Mouse (Mus musculus): ENCODE results near the gene Serpina3f.
"Not testable (repeated sequence)": the region's sequence is repeated elsewhere in the genome, so short reads cannot be mapped to it uniquely, and the experiment has no call there.

Gene Serpina3f

DNA sequence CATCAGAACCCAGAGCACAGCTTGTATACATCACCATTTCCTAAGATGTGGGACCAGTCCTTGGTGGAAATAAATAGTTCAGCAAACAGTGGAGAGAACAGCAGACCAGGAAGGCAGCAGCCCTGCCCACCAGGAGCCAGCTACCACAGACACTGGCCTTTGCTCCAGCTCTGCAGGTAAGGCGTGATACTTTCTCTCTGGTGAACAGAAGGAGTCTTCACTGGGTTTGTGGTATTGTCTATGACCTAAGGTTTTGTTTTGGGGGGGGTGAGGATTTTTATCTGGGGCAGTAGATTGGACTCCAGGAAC is at the start of gene Serpina3f:
Gene Serpina3f (plus strand): TSS at position 100 of the 309 bp plus-strand sequence.
- DNase-seq (ENCODE audit: low spot score) = no peak

DNA sequence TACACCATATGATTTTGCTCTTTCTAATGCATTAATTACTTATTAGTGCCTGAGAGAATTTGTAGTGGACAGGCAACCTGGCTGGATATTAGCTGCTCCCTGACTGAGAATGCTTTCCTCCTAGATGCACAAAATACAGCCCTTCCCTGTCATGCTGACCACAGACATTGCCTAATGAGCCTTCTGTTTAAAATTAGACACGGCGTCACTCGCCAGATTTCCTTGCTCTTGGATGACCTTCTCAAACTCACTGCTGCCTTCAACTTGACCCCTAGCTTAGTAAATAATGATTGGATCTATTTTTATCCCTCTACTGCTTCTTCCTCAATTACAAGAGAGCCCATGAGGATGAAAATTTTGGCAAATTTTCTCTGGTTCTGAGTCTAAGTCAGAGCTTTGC is 39.6 kb upstream of the Serpina3f start:
- no peak for DNase-seq (ENCODE audit: low spot score)

DNA sequence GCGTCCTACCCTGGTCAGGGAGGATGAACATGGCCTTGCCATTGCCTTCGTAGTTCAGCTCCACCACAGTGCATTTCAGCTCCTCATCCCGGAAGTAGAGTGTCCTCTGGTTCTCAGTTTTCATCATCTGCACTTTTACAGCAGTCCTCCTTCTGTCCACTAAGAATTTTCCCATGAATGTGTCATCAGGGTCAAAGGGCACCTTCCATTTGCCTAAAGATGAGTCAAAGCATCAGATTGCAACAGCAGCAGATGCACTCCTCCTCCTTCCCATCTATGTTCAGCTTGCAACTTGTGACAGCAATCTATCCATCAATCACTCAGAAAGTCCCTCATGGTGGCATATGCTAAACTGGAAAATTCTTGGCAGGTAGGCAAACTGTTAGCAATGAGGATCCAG is 38.7 kb upstream of the Serpina3f start:
- no peak for DNase-seq (ENCODE audit: low spot score)

DNA sequence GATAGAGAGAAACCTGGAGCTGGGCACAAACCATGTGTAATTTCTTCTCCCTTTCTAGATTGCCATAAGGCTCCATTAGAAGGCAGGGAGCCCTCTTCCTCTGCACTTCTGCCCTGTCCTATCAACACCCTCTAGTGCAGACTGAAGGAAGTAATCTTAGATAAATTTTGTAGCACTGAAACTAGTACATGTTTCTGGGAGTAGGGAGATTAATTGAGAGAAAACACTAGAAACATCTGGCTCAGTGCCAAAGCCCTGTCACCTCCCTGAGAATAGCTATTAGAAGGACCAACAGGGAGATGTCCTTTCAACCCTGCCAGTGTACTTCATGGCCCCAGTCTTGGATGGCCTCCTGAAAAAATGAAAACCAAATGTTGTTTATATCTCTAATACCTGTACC is 35.8 kb upstream of the Serpina3f start:
- DNase-seq (ENCODE audit: low spot score) = no peak

DNA sequence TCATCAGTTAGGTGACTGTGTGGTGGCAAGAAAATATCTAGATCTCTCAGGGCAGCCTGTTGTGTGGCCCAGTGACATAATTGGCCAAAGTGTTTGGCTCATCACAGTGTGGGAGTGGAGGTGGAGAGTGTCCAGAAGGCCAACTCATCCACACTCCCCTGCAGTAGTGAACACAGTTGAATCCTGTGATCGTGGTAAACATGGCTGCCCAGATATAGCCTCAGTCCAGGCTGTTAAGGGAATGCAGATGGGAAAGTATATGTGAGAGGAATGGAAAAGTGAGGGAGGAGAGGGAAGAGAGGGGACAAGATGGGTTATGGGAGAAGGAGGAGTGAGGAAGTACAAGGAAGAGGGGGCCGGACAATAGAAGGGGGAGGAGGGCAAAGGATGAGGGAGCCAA is 35.4 kb upstream of the Serpina3f start:
- DNase-seq (ENCODE audit: low spot score) = no peak

DNA sequence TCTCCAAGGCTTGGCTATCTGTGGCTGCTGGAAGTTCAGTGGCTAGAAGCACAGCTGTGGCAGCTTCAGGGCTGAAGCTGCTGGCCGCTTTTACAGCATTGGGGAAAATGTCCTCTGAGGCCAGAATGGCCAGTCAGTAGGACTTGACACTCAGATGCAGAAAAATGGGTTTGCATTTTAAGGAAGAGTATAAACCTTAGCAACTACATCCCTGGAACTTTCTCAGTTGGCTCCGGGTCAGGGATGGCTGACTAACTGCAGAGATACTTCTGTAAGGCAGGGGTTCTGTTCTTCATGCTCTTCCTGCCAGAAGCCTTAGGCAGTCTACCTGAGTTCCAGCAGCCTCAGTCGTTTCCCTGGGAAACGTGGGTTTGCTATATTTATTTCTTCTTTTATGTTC is 29.3 kb upstream of the Serpina3f start:
- no peak for DNase-seq (ENCODE audit: low spot score)

DNA sequence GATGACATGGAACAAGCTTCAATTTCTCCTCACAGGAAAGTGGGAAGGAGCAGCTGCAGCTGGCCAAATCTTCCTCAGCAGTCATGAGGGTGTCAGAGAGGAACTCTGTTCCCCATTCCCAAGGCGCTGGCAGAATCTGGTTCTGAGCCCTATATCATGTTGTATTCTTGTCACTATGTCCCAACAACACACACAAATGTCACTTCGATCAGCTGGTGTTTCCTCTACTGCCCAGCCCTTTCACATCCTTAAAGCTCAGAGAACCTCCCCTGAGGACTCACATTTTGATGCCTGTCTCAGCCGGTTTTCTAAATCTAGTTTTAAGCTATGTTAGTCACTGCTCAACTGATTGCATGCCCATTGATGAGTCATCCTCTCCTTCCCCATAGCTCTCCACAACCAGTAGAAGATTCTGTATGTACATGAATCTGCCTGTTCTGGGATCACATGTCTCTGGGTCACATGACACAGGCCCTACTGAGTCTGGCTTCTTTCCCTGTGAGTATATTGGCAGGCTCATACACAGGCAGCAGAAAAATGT is 28.2 kb upstream of the Serpina3f start:
- no peak for DNase-seq (ENCODE audit: low spot score)

DNA sequence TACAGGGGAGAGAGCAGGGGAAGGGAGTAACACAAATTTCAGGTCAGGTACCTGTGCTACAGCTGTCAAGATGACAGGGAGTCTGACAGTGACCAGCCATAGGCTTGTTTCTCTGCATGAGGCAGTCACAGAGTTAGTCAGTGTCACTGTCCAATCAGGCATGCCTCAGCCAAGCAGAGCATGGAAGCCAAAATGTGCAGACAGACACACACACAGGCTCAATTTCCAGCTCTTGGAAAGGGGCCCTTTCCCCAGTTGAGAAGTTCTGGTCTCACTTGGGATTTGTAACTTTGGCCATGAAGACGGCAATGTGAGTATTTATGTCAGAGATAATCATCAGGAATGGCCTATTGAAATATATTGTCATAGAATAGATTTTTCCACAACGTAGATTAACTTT is 25.1 kb upstream of the Serpina3f start:
- no peak for DNase-seq (ENCODE audit: low spot score)

DNA sequence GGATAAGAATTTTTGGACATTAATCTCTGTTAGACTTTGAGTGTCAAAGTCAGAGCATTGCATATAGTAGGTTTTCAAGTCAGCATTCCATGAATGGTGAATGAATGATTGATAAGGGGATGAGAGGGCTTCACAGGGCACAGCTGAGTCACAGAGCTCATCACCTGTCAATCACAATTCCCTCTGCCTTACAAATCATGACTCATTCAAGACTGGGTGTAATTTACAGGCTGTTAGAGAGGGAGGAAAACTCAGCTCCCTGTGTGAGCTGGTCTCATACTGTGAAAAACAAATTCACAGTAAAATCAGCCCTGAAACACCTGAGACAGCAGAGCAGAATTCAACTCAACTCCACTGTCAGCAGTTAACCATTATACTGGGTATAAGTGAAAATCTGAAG is 23.5 kb upstream of the Serpina3f start:
- no peak for DNase-seq (ENCODE audit: low spot score)

DNA sequence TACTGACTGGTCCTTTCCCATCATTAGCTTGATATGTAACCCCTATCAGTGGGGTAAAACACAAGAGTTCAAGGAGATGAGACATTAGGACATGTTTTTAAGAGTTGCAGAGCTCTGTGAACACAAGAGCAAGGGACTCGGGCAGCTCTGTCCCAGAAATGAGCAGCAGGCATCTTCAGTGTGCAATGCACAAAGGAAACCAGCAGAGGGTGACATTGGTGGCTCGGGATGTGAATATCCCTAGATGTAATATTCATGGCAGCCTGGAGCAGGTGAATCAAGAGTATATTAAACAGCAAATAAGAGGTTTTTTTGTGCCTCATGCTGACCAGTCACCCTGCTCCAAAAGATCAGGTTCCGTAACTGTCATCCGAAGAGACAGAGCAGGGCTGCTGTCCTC is 5.2 kb upstream of the Serpina3f start:
- no peak for DNase-seq (ENCODE audit: low spot score)

DNA sequence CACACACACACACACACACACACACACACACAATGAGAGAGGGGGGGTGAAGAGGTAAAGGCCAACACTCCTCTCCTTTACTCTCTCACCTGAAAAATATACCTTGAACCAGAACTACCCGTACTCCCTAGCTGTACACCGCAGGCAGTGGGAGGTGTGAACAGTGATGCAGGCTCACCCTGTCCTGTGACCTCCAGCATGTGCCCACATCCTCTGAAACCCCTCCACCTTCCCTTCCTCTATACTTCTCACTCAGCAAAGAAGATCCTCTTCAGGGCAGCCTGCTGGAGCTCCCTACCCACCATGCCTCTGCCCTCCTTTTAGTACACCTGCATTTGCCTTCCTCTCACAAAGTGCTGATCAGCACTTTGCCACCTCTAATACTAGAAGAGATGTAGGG is 4.5 kb upstream of the Serpina3f start:
- DNase-seq (ENCODE audit: low spot score) = no peak

DNA sequence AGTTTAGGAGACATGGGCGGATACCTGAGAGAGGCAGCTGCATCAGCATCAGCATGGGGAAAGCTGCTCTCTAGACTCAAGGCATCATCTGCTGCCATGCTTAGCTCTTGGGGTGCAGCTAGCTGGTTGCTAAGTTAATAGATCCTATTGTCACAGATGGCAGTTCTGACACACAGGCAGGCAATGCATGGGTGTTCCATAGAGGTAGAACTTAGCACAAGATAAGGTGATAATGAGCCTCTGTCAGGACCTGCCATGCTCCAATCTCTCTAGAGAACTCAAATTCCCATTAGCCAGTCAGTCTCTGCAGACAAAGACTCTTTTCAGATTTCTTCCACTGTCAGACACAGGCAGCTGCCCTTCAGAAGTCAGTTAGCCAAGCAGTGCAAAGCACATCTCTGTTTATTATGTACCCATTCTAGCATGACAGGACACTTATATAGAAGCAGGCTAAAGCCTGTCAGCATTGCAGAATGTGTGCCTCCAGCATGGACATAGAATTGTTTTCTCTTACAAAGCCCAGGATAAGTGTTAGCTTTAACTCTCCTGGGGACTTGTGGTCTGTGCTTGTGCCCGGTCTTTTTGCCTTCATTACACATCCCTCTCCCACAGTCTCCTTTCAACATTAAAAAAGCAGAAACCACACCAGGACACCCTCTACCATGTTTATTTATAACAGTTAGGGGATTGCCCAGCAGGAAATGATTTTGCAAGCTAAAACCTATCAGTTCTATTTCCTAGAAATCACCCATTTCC is 477 bp upstream of the Serpina3f start:
- no peak for DNase-seq (ENCODE audit: low spot score)

DNA sequence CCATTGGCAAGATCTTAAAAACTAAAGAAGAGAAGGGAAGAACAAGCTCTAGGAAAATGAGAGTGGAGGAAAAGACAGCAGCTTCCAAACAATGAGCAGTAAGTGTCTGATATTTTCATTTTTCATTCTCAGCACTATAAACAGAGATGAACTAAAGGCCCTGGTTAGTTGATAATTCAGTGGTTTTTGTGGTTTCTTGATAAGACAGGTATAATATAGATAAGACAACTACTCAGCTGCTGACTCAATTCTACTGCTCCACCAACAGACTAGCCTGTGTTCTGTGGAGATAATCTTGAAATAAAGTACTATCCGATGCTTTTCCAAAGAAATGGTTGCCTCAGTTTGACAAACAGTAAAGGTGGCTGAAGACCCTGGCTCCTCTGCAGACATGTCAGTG is 905 bp downstream of the Serpina3f start:
- no peak for DNase-seq (ENCODE audit: low spot score)

DNA sequence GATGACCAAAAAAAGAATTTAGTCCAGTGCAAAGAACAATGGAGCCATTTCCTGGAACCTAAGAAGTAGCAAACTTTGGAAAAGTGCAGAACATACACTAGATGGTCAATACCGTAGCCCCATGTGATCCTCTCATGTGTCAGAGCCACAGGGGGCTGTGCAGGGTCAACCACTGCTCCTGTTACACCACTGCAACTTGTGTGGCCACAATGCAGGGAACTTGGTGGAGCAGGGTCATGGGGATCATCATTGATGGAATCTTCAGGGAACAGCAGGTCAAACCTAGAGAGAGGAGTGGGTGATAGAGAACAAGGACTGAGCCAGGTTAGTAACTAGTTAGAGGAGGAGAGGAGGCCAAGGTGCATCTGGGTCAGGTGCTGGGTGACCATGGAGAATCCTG is 7.3 kb downstream of the Serpina3f start:
- DNase-seq (ENCODE audit: low spot score) = no peak

DNA sequence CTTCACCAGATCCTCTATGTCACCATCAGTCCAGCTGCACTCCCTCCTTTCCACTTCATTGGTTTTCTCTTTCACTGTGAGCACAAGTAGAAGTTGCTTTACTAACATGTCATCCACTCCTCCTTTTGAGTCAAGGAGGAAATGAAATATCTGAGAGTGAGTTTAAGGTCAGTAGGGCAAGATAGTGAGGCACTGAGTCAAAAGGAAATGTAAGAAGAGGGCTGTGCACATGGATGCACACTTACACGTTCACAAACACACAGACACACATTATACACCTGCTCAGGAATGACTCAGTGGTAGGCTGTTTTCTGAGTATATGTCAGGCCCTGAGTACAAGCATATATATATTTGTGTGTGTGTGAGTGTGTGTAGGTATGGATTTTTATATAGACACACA is 9.3 kb downstream of the Serpina3f start:
- no peak for DNase-seq (ENCODE audit: low spot score)

DNA sequence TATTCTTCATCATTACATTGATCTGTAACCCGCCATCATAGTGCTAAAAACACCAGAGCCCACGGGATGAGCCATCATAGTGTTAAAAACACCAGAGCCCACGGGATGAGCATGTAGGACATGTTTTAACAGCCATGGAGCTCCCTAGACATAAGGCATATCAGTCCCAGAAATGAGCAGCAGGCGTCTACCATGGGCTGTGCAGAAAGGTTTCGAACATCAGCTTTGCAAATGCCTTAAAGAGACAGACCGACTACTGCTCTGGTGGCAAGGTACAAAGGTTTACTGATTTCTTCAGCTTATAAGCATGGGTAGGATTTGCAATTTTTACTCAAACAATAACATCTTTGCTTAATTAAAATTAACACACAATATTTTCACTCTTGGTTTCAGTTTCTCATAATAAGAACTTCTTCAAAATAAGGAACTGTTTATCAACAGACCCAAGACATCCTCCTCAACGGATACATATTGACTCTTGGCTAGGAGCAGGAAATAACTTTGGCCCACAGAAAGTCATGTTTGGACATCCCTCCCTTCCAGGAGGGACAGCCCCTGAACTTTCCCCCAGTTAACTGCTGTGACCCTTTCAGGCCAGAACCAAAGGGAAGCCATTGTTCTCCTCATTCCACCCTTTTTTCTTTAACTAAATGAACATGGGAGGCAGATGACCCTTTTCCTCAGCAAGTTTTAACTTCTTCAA is 10.4 kb downstream of the Serpina3f start:
- DNase-seq (ENCODE audit: low spot score) = no peak

DNA sequence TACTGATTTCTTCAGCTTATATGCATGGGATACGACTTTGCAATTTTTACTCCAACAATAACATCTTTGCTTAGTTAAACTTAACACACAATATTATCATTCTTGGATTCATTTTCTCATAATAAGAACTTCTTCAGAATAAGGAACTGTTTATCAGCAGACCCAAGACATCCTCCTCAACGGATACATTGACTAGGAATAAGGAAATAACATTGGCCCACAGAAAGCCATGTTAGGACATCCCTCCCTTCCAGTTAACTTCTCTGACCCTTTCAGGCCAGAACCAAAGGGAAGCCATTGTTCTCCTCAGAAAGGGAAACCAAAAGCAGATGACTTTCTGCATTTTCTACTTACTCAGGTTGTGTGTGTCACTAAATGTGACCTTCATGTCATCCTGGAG is 16.4 kb downstream of the Serpina3f start:
- DNase-seq (ENCODE audit: low spot score) = no peak

DNA sequence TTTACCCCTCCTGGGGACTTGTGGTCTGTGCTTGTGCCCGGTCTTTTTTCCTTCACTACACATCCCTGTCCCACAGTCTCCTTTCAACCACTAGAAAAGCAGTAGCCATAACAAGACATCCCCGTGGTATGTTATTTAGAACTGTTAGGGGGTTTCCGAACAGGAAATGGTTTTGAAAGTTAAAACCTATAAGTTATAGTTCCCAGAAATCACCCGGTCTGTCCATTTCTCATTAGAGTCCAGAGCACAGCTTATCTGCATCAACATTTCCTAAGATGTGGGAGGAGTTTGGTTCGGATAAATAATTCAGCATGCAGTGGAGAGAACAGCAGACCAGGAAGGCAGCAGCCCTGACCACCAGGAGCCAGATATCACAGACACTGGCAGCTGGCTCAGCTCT is 21.6 kb downstream of the Serpina3f start, which contains the start of gene Serpina3g:
Gene Serpina3g (plus strand): TSS at position 331 of the 400 bp plus-strand sequence.
- no peak for DNase-seq (ENCODE audit: low spot score)

DNA sequence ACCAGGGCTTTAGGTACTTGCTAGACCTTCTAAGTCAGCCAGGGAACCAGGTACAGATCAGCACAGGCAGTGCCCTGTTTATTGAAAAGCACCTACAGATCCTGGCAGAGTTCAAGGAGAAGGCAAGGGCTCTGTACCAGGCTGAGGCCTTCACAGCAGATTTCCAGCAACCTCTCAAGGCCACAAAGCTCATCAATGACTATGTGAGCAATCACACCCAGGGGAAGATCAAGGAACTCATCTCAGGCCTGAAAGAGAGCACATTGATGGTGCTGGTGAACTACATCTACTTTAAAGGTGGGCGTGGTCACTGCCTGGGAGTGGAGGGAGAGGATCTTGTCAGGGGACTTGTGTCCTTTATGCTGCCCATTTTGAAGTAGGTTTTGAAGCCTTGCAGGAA is 23.7 kb downstream of the Serpina3f start:
- not testable (repeated sequence) for DNase-seq (ENCODE audit: low spot score)

DNA sequence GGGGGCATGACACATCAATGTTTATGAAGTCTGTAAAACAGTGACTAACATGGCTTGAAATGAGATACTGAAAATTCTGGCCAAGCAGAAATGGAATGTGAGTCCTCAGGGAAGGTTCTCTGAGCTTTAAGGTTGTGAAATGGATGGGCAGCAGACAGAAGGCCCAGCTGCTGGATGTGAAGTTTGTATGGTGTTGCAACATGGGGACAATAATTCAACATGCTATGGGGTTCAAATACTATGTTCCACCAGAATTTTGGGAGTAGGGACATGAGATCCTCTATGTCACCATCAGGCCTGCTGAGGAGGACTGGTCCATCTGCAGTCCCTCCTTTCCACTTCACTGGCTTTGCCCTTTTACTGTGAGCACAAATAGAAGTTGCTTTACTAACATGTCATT is 29.0 kb downstream of the Serpina3f start:
- no peak for DNase-seq (ENCODE audit: low spot score)

DNA sequence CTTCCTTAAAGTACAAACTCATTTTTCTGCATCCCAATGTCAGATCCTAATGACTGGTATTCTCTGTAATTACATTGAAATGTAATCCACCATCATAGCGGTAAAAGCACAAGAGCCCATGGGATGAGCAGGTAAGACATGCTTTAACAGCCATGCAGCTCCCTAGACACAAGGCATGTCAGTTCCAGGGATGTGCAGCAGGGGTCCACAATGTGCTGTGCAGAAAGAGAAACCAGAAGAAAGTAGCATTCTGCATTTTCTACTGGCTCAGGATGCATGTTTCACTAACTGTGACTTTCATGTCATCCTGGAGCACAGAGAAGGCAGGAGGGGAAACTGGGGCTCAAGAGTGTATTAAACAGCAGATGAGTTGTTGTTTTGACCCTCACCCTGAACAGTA is 30.7 kb downstream of the Serpina3f start:
- DNase-seq (ENCODE audit: low spot score) = no peak

DNA sequence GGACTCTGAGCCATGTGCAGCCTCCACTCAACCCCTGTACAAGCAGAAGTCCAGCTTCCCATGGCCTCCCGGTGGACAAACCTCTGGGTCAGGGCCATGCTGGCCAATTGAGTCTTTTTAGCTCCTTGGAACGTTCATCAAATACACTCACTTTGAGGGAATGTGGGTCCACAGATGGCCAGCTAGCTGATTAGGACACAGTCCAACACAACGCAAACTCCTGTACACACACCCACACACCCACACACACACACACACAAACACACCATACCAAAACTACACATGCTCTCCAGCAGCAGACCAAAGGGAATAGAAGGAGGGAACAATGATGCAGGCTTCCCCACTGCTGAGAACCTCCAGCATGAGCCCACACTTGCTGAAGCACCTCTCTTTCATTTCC is 31.3 kb downstream of the Serpina3f start:
- no peak for DNase-seq (ENCODE audit: low spot score)

DNA sequence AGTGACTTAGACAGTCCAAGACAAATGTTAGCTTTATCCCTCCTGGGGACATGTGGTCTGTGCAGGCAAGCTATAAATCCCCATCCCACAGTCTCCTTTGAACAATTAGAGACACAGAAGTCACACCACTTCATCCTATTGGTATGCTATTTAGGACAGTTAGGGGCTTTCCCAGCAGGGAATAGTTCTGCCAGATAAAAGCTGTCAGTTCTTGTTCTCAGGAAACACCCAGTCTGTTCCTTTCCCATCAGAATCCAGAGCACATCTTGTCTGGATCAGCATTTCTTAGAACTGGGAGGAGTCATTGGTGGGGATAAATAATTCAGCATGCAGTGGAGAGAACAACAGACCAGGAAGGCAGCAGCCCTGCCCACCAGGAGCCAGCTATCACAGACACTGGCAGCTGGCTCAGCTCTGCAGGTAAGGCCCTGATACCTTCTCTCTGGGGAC is 33.2 kb downstream of the Serpina3f start:
- no peak for DNase-seq (ENCODE audit: low spot score)

DNA sequence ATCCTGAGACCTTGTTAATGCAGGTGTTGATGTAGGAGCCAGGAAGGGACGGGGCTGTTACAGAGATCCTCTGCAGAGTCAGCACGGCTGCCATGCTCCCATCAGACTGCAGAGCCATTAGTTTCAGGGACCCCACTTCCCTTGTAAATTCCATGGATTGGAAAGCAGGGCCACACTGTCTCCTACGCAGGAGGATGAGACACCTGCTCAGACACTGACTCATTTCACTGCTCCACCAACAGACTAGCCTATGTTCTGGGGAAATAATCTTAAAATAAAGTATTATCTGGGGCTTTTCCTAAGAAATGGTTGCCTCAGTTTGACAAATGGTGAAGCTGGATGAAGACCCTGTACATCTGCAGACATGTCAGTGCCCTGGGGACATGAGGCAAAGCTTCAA is 33.9 kb downstream of the Serpina3f start:
- no peak for DNase-seq (ENCODE audit: low spot score)

Measured in urinary bladder, postnatal 10 days (tissue).